In the genomic region with DNA sequence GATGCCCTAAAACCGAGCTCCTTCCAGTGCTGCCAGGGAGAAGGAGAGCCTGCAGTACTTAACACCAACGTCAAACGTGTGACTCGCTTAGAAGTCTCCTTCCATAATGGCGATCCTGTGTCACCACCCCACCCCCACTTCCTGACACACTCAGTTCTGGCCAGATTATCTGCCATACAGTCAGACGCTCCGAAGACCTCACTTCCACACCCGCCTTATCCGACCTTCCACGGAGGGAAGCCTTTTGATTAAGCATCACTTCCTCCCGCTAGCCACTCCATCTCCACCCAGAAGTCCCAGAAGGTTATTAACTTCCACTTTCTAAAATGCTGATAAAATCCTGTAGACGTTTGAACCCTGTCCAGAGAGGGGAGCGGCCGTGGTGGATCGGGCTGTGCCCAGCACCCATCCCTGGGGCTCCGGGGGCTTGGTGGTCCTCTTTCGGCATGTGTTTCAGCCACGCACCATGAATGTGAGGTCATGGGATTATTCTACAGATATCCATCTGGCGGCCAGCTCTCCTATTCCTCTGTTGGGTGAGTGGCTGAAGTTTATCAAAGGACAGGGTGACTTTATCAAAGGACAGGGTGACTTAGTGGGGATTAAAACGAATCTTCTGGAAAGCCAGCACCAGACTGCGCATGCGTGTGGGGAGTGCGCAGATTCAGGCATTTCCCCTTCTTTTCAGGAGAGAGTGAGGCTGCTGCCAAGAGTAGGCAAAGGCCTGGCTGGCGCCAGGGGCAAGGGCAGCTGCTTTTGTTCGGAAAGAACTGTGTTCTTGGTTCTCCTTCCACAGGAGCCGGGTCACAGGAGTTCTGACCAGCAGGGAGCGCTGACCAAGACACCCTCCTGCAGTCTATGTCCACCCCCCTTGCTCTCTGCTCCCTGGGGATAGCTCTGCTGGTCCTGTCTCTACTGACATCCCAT, we compare ENCODE assay signal across 1 mouse cellular context.
TF ChIP-seq lines count a peak whose summit lies in the region.

No protein-coding gene starts in this region.

TF ChIP-seq in MEL, 35 proteins besides CTCF, POLR2A, EP300 and RAD21 (continued from another document):
- TF ChIP-seq TAL1 (IDR thresholded peaks at IDR 0.05; ENCODE audit: low read length) (peak; percentile 55), ZMIZ1 (IDR thresholded peaks at IDR 0.05; ENCODE audit: low read depth, low read length) (peak; percentile 89), USF2 (IDR thresholded peaks at IDR 0.05; ENCODE audit: borderline replicate concordance in 1 of 2, insufficient read depth in 1 of 2, low read depth in 1 of 2, low read length in 2 of 2) (no peak), NRF1 (IDR thresholded peaks at IDR 0.05; ENCODE audit: insufficient read depth, low read depth, low read length, poor library complexity, severe bottlenecking) (peak; percentile 90), RCOR1 (IDR thresholded peaks at IDR 0.05; ENCODE audit: low read depth, low read length) (peak; percentile 70), SIN3A (IDR thresholded peaks at IDR 0.05; ENCODE audit: low read length) (peak; percentile 96), MAX (IDR thresholded peaks at IDR 0.05; ENCODE audit: low read length) (peak; percentile 58), TCF12 (IDR thresholded peaks at IDR 0.05; ENCODE audit: low read depth, low read length) (peak; percentile 89), MYC (IDR thresholded peaks at IDR 0.05; ENCODE audit: low read depth, low read length) (peak; percentile 71; the same call in 1 of the 2 replicates), TBP (IDR thresholded peaks at IDR 0.05; ENCODE audit: low read depth, low read length) (peak; percentile 82), POLR2AphosphoS2 (IDR thresholded peaks at IDR 0.05; ENCODE audit: low read length) (no peak), JUND (IDR thresholded peaks at IDR 0.05; ENCODE audit: low read depth, low read length) (peak; percentile 85), SMC3 (IDR thresholded peaks at IDR 0.05; ENCODE audit: low read depth, low read length) (peak; percentile 30), HCFC1 (IDR thresholded peaks at IDR 0.05; ENCODE audit: low read depth, low read length) (peak; percentile 61), ZC3H11A (IDR thresholded peaks at IDR 0.05; ENCODE audit: low read depth, low read length) (no peak; the same call in 1 of the 2 replicates), MAZ (IDR thresholded peaks at IDR 0.05; ENCODE audit: low read depth, low read length) (peak; percentile 72), NELFE (IDR thresholded peaks at IDR 0.05; ENCODE audit: low read depth, low read length) (peak; percentile 84)
